9 mouse cellular contexts compared by ENCODE assay signal in genomic region chr15:24588943-24589342, GRCm38 (mm10).
DNase-seq lines count a peak whose midpoint lies in the region; ATAC-seq and TF ChIP-seq lines count a peak whose summit lies in the region.
"Had no signal": no experiment of that assay in that cellular context is flagged by ENCODE, and none has a peak within 500 bp of the region (broad histone marks: within the 10 kb centered on the region; RNA-seq: fewer than 3 reads in every experiment).

No protein-coding gene starts in this region.

- H3K27ac ChIP-seq in intestine, embryonic 14.5 days (ENCODE audit: low read depth) = no peak overlapping the region
- no peak overlapping the region for H3K27ac ChIP-seq in intestine, embryonic 16.5 days (ENCODE audit: low read length)
- no peak overlapping the region for H3K27ac ChIP-seq in gastrocnemius, adult 2 months
- H3K27ac ChIP-seq: limb, embryonic 15.5 days had no signal

- H3K9ac ChIP-seq in intestine, embryonic 14.5 days (ENCODE audit: low read length) = no peak overlapping the region
- H3K9ac ChIP-seq in intestine, embryonic 16.5 days (ENCODE audit: low read depth, low read length) = no peak overlapping the region
- H3K9ac ChIP-seq: limb, embryonic 15.5 days had no signal

- no peaks in the 10 kb centered on the region for H3K27me3 ChIP-seq in intestine, embryonic 14.5 days (replicated peaks; ENCODE audit: control insufficient read depth, insufficient read depth, low read length)
- no peaks in the 10 kb centered on the region for H3K27me3 ChIP-seq in intestine, embryonic 16.5 days (replicated peaks; ENCODE audit: control insufficient read depth, insufficient read depth, low read length)
- H3K27me3 ChIP-seq: limb, embryonic 15.5 days had no signal

- H3K9me3 ChIP-seq in intestine, embryonic 14.5 days (ENCODE audit: control insufficient read depth, low read length) = no peaks in the 10 kb centered on the region
- no peaks in the 10 kb centered on the region for H3K9me3 ChIP-seq in intestine, embryonic 16.5 days (ENCODE audit: control insufficient read depth, low read length)
- H3K9me3 ChIP-seq: limb, embryonic 15.5 days had no signal

- H3K4me2 ChIP-seq in intestine, embryonic 14.5 days (ENCODE audit: low read length) = no peak overlapping the region
- H3K4me2 ChIP-seq in intestine, embryonic 16.5 days (ENCODE audit: low read depth, low read length) = no peak overlapping the region
- H3K4me2 ChIP-seq: limb, embryonic 15.5 days had no signal

- H3K4me1 ChIP-seq in intestine, embryonic 14.5 days (replicated peaks; ENCODE audit: control insufficient read depth, insufficient read depth, low read length) = no peaks in the 10 kb centered on the region
- no peaks in the 10 kb centered on the region for H3K4me1 ChIP-seq in intestine, embryonic 16.5 days (ENCODE audit: control insufficient read depth, insufficient read depth, low read length)
- H3K4me1 ChIP-seq: limb, embryonic 15.5 days had no signal

- no peaks in the 10 kb centered on the region for H3K36me3 ChIP-seq in intestine, embryonic 14.5 days (ENCODE audit: control insufficient read depth, insufficient read depth, low read length)
- H3K36me3 ChIP-seq in intestine, embryonic 16.5 days (ENCODE audit: control insufficient read depth, insufficient read depth, low read length) = no peaks in the 10 kb centered on the region
- H3K36me3 ChIP-seq: limb, embryonic 15.5 days had no signal

- intact Hi-C loops in gastrocnemius, adult 2 months (cut with DNase I) = loop anchor here (2.0 kb wide), 1 partner anchor 826 kb away; no protein-coding TSS in a partner anchor

- TF ChIP-seq CTCF in gastrocnemius, adult 2 months (IDR thresholded peaks at IDR 0.05) = peak; percentile 69

- no peak for ATAC-seq in intestine, embryonic 14.5 days (replicated peaks; ENCODE audit: low FRiP score, low TSS enrichment, low read depth)
- no peak for ATAC-seq in intestine, embryonic 16.5 days
- 0 out of 2 replicates have a peak, but pooled peaks have one; percentile 57 for ATAC-seq in megakaryocyte-erythroid progenitor cell, adult 5-6 weeks (replicated peaks; ENCODE audit: low FRiP score, low TSS enrichment, poor library complexity, severe bottlenecking)

- H3K4me3 ChIP-seq in intestine, embryonic 14.5 days (ENCODE audit: low read depth, low read length) = no peak overlapping the region
- no peak overlapping the region for H3K4me3 ChIP-seq in intestine, embryonic 16.5 days (ENCODE audit: low read length)
- no peak overlapping the region for H3K4me3 ChIP-seq in gastrocnemius, adult 2 months
- H3K4me3 ChIP-seq: limb, embryonic 15.5 days had no signal

- WGBS in intestine, embryonic 14.5 days = 34% methylated on average over 4 of the region's 4 CpGs
- 24% methylated on average over 4 of the region's 4 CpGs for WGBS in intestine, embryonic 16.5 days

- peak; percentile 79 for DNase-seq in intestine, embryonic 14.5 days (ENCODE audit: low spot score)
- DNase-seq in MN1 (ENCODE audit: low spot score) = peak; percentile 61
- peak; percentile 77 to 80 for DNase-seq in cerebellum, postnatal 10 days
- peak; percentile 27 for DNase-seq in gastrocnemius, adult 2 months
- DNase-seq in layer of hippocampus, postnatal 10 days (ENCODE audit: low spot score in 2 of 2) = peak; percentile 65 to 75
- DNase-seq in thymus, postnatal 0 days (ENCODE audit: low spot score) = peak; percentile 51

Comparison
In these comparisons a context has a peak if more than half of its experiments do, and no peak if none do; other contexts are left out.
1. DNase-seq: peak in every context shown above with its lines; median percentile 79 in intestine, embryonic 14.5 days; 78 in cerebellum, postnatal 10 days; 70 in layer of hippocampus, postnatal 10 days; 61 in MN1; 51 in thymus, postnatal 0 days; 27 in gastrocnemius, adult 2 months.